Comparison of ENCODE assay signal across 18 mouse cellular contexts in the genomic region with DNA sequence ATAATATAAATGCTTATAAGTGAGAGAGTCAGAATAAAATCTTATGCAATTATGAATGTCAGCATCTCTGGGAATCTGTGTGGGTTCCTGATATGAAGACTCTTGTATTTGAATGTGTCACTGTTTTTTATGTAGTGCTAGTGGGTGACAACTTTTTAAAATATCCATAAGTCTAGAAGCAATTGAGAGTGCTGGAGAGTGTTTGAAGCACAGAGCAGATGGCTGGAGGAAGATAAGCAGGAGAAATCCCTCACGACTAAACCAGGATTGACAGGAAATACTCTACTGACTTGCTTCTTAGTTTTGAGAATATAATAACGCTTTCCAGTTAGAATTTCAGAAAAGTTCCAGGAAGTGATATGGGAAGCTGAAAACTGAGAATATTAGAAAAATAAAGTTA.
"Had no signal": no experiment of that assay in that cellular context is flagged by ENCODE, and none has a peak within 500 bp of the region (broad histone marks: within the 10 kb centered on the region; RNA-seq: fewer than 3 reads in every experiment).

No protein-coding gene starts in this region.

- H3K27me3 ChIP-seq: limb, embryonic 12.5 days; liver, embryonic 13.5 days; lung, embryonic 15.5 days; megakaryocyte, embryonic 14.5 days; neural tube, embryonic 15.5 days had no signal

- ATAC-seq: liver, postnatal 0 days had no signal

- DNase-seq: kidney, adult 11 months; kidney, adult 9 months; kidney, postnatal 4 days; liver; liver, embryonic 13.5 days; liver, postnatal 0 days; lung, postnatal 14 days; midbrain, embryonic 14.5 days; spleen, adult 18-20 months; thymus, adult 2 months; thymus, postnatal 25 days had no signal

- H3K4me2 ChIP-seq: limb, embryonic 12.5 days; liver, embryonic 13.5 days; lung, embryonic 15.5 days; neural tube, embryonic 15.5 days had no signal

- H3K4me3 ChIP-seq: limb, embryonic 12.5 days; liver, embryonic 13.5 days; lung, embryonic 15.5 days; megakaryocyte, embryonic 14.5 days; myocyte; neural tube, embryonic 15.5 days had no signal

- H3K36me3 ChIP-seq: limb, embryonic 12.5 days; liver, embryonic 13.5 days; lung, embryonic 15.5 days; neural tube, embryonic 15.5 days had no signal

- H3K9me3 ChIP-seq: limb, embryonic 12.5 days; liver, embryonic 13.5 days; lung, embryonic 15.5 days; megakaryocyte, embryonic 14.5 days; neural tube, embryonic 15.5 days had no signal

- H3K9ac ChIP-seq: limb, embryonic 12.5 days; liver, embryonic 13.5 days; liver, postnatal 0 days; lung, embryonic 15.5 days; neural tube, embryonic 15.5 days had no signal

- H3K27ac ChIP-seq: kidney, postnatal 0 days; limb, embryonic 12.5 days; liver, embryonic 13.5 days; lung, embryonic 15.5 days; macrophage; neural tube, embryonic 15.5 days had no signal

- H3K4me1 ChIP-seq: limb, embryonic 12.5 days; liver, embryonic 13.5 days; lung, embryonic 15.5 days; megakaryocyte, embryonic 14.5 days; neural tube, embryonic 15.5 days had no signal
